Mouse (Mus musculus): ENCODE measurements around the gene Tprgl. TPM values are rescaled to one million over a fixed set of nuclear protein-coding genes. Genes with fewer than 3 reads are reported as not detected.

Tprgl gene
- total and polyA plus RNA-seq, 3 experiments, result 49.3 to 163 (median 67.4) TPM

GRCm38 (mm10) chr4:154123553-154123952, 36.9 kb downstream of the Tprgl start:
- TF ChIP-seq RAD21 (IDR thresholded peaks at IDR 0.05; ENCODE audit: low read depth, low read length), result no peak
- TF ChIP-seq CTCF (IDR thresholded peaks at IDR 0.05 in 2 of 3, conservative IDR thresholded peaks at IDR 0.05 in 1 of 3; ENCODE audit: control insufficient read depth in 1 of 3, insufficient read depth in 1 of 3, low read depth in 2 of 3, low read length in 3 of 3, poor library complexity in 1 of 3, severe bottlenecking in 1 of 3), result no peak
- no peak for TF ChIP-seq ETS1 (IDR thresholded peaks at IDR 0.05; ENCODE audit: low read depth, low read length)
- H3K4me1 ChIP-seq (ENCODE audit: control insufficient read depth in 1 of 2, insufficient read depth in 2 of 2, low read length in 2 of 2), result no peaks in the 10 kb centered on the region

GRCm38 (mm10) chr4:154122374-154122773, 38.1 kb downstream of the Tprgl start:
- Histone ChIP-seq H3K4me3 (ENCODE audit: control insufficient read depth in 1 of 2, insufficient read depth in 1 of 2, low read depth in 2 of 2, low read length in 2 of 2) (no peak overlapping the region), H3K36me3 (ENCODE audit: control insufficient read depth in 1 of 2, insufficient read depth in 2 of 2, low read length in 2 of 2) (no peaks in the 10 kb centered on the region), H3K27me3 (ENCODE audit: control insufficient read depth in 1 of 2, insufficient read depth in 2 of 2, low read length in 2 of 2) (no peaks in the 10 kb centered on the region), H3K9ac (ENCODE audit: control insufficient read depth, low read depth, low read length, poor library complexity, severe bottlenecking) (no peak overlapping the region), H3K27ac (ENCODE audit: control insufficient read depth, low read depth, low read length) (no peak overlapping the region), H3K79me2 (ENCODE audit: control insufficient read depth, insufficient read depth, low read length, poor library complexity) (no peaks in the 10 kb centered on the region), H3K9me3 (replicated peaks; ENCODE audit: insufficient read depth, low read length) (no peaks in the 10 kb centered on the region), H3K4me1 (ENCODE audit: control insufficient read depth in 1 of 2, insufficient read depth in 2 of 2, low read length in 2 of 2) (no peaks in the 10 kb centered on the region)
- TF ChIP-seq RAD21 (IDR thresholded peaks at IDR 0.05; ENCODE audit: low read depth, low read length), result no peak
- no peak for TF ChIP-seq CHD2 (IDR thresholded peaks at IDR 0.05; ENCODE audit: low read length)
- TF ChIP-seq MYB (IDR thresholded peaks at IDR 0.05; ENCODE audit: low read depth, low read length), result no peak
- no peak for TF ChIP-seq GABPA (IDR thresholded peaks at IDR 0.05; ENCODE audit: low read depth, low read length)
- TF ChIP-seq HCFC1 (IDR thresholded peaks at IDR 0.05; ENCODE audit: low read depth, low read length), result no peak
- no peak for TF ChIP-seq USF1 (IDR thresholded peaks at IDR 0.05; ENCODE audit: low read depth, low read length)
- TF ChIP-seq POLR2AphosphoS5 (IDR thresholded peaks at IDR 0.05; ENCODE audit: borderline replicate concordance, low read depth, low read length), result no peak
- TF ChIP-seq RCOR1 (IDR thresholded peaks at IDR 0.05; ENCODE audit: low read depth, low read length), result no peak
- TF ChIP-seq MAFK (IDR thresholded peaks at IDR 0.05; ENCODE audit: borderline replicate concordance, low read depth, low read length), result no peak
- no peak for TF ChIP-seq NELFE (IDR thresholded peaks at IDR 0.05; ENCODE audit: low read depth, low read length)
- TF ChIP-seq POLR2AphosphoS2 (IDR thresholded peaks at IDR 0.05; ENCODE audit: low read length), result no peak
- DNase-seq (ENCODE audit: low read depth, low spot score), result no peak

More at GRCm38 (mm10) chr4:154123553-154123952, 36.9 kb downstream of the Tprgl start:
- Histone ChIP-seq H3K27me3 (ENCODE audit: control insufficient read depth in 1 of 2, insufficient read depth in 2 of 2, low read length in 2 of 2) (no peaks in the 10 kb centered on the region), H3K27ac (ENCODE audit: control insufficient read depth, low read depth, low read length) (no peak overlapping the region), H3K4me3 (ENCODE audit: control insufficient read depth in 1 of 2, insufficient read depth in 1 of 2, low read depth in 2 of 2, low read length in 2 of 2) (no peak overlapping the region), H3K79me2 (ENCODE audit: control insufficient read depth, insufficient read depth, low read length, poor library complexity) (no peaks in the 10 kb centered on the region), H3K36me3 (ENCODE audit: control insufficient read depth in 1 of 2, insufficient read depth in 2 of 2, low read length in 2 of 2) (no peaks in the 10 kb centered on the region), H3K9ac (ENCODE audit: control insufficient read depth, low read depth, low read length, poor library complexity, severe bottlenecking) (no peak overlapping the region), H3K9me3 (replicated peaks; ENCODE audit: insufficient read depth, low read length) (no peaks in the 10 kb centered on the region)
- DNase-seq (ENCODE audit: low read depth, low spot score), result no peak

GRCm38 (mm10) chr4:154121800-154122199, 38.7 kb downstream of the Tprgl start:
- H3K4me3 ChIP-seq (ENCODE audit: control insufficient read depth in 1 of 2, insufficient read depth in 1 of 2, low read depth in 2 of 2, low read length in 2 of 2), result no peak overlapping the region
- H3K36me3 ChIP-seq (ENCODE audit: control insufficient read depth in 1 of 2, insufficient read depth in 2 of 2, low read length in 2 of 2), result no peaks in the 10 kb centered on the region
- H3K27ac ChIP-seq (ENCODE audit: control insufficient read depth, low read depth, low read length), result no peak overlapping the region
- H3K9me3 ChIP-seq (replicated peaks; ENCODE audit: insufficient read depth, low read length), result no peaks in the 10 kb centered on the region
- H3K4me1 ChIP-seq (ENCODE audit: control insufficient read depth in 1 of 2, insufficient read depth in 2 of 2, low read length in 2 of 2), result no peaks in the 10 kb centered on the region
- no peak for DNase-seq (ENCODE audit: low read depth, low spot score)
- no peaks in the 10 kb centered on the region for H3K79me2 ChIP-seq (ENCODE audit: control insufficient read depth, insufficient read depth, low read length, poor library complexity)
- no peak overlapping the region for H3K9ac ChIP-seq (ENCODE audit: control insufficient read depth, low read depth, low read length, poor library complexity, severe bottlenecking)
- TF ChIP-seq CTCF (IDR thresholded peaks at IDR 0.05 in 2 of 3, conservative IDR thresholded peaks at IDR 0.05 in 1 of 3; ENCODE audit: control insufficient read depth in 1 of 3, insufficient read depth in 1 of 3, low read depth in 2 of 3, low read length in 3 of 3, poor library complexity in 1 of 3, severe bottlenecking in 1 of 3) (no peak), CHD1 (IDR thresholded peaks at IDR 0.05; ENCODE audit: low read depth, low read length) (no peak), MXI1 (IDR thresholded peaks at IDR 0.05; ENCODE audit: low read depth, low read length) (no peak), TAL1 (IDR thresholded peaks at IDR 0.05; ENCODE audit: low read length) (no peak), KAT2A (conservative IDR thresholded peaks at IDR 0.05; ENCODE audit: low read depth, low read length) (no peak), NELFE (IDR thresholded peaks at IDR 0.05; ENCODE audit: low read depth, low read length) (no peak), ZMIZ1 (IDR thresholded peaks at IDR 0.05; ENCODE audit: low read depth, low read length) (no peak), ELF1 (IDR thresholded peaks at IDR 0.05; ENCODE audit: low read depth, low read length) (no peak), TCF12 (IDR thresholded peaks at IDR 0.05; ENCODE audit: low read depth, low read length) (no peak), UBTF (IDR thresholded peaks at IDR 0.05; ENCODE audit: borderline replicate concordance, insufficient read depth, low read depth, low read length) (no peak), MAZ (IDR thresholded peaks at IDR 0.05; ENCODE audit: low read depth, low read length) (no peak), BHLHE40 (IDR thresholded peaks at IDR 0.05; ENCODE audit: borderline replicate concordance, low read depth, low read length) (no peak)
- no peaks in the 10 kb centered on the region for H3K27me3 ChIP-seq (ENCODE audit: control insufficient read depth in 1 of 2, insufficient read depth in 2 of 2, low read length in 2 of 2)
